Mouse (Mus musculus) retina, postnatal 1 day (tissue): Measurements from ENCODE around the gene Cnpy3.
A peak's percentile ranks its signal among the peaks of the same experiment; 100 is the strongest.

ENCODE experiments used
- DNase-seq: peaks from one replicate; pipeline ENCODE4 v3.0.0-alpha.2; 2012

Gene Cnpy3

DNA sequence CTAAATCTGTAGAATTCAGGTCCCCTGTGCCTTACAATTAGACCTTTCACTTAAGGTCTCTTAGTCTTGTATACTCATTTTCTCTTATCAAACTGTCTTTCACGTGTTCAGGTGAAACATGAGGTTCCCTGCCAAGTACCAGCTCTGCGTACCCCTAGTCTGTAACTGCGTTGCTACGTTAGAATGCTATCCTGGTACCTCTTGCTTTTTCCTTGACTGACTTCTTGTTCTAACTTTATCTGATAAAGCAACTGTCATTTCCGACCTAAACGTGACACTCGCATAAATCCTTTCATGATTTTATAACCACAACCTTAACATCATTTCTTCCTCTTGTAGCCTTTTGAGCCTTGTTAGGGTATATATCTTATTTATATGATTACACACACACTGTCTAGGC lies 39.6 kb downstream of the Cnpy3 start:
- DNase-seq: no peak

DNA sequence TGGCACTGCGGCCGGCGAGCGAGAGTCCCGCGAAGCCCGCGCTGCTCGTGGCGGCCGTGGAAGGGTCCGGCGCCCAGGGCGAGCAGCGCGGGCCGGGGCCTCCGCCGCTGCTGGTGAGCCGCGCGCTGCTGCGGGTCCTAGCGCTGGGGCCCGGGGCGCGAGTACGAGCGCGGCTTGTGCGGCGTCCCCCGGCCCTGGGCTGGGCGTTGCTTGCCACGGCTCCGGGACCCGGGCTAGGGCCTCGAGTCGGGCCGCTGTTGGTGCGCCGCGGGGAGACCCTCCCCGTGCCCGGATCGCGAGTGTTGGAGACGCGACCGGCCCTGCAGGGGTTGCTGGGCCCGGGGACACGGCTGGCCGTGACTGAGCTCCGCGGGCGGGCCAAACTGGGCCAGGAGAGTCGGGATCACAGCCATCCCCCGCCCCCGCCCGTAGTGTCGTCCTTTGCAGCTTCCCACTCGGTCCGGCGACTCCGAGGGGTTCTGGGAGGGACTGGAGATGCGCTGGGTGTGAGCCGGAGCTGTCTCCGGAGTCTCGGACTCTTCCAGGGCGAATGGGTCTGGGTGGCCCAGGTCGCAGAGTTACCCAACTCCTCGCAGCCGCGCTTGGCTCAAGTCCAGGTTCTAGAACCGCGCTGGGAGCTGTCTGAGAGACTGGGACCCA lies 40.3 kb downstream of the Cnpy3 start:
- DNase-seq: peak; percentile 24

DNA sequence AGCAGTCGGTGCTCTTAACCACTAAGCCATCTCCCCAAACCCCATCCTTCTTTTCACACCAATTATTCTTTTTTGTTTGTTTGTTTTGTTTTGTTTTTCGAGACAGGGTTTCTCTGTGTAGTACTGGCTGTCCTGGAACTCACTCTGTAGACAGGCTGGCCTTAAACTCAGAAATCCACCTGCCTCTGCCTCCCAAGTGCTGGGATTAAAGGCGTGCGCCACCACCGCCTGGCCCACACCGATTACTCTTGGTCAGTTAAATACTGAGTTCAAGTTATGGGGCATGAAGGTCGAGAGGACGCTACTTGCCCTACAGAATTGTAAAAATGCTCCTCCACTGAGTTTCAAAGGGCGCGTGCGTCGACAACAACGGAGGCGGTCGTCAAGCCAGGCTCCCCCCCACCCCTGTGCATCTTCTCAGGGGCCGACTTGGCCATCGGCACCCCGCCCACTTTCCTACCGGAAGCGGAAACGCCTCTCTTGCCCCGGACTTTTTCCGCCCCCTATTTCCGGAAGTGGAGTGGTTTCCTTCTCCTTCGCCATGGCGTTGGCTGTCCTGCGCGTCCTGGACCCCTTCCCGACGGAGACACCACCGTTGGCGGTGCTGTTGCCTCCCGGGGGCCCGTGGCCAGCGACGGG lies 40.9 kb downstream of the Cnpy3 start, which contains the start of gene Pex6:
TSS of gene Pex6 (plus strand) at position 505 of the 639 bp plus-strand sequence.
- DNase-seq: peak; percentile 97

DNA sequence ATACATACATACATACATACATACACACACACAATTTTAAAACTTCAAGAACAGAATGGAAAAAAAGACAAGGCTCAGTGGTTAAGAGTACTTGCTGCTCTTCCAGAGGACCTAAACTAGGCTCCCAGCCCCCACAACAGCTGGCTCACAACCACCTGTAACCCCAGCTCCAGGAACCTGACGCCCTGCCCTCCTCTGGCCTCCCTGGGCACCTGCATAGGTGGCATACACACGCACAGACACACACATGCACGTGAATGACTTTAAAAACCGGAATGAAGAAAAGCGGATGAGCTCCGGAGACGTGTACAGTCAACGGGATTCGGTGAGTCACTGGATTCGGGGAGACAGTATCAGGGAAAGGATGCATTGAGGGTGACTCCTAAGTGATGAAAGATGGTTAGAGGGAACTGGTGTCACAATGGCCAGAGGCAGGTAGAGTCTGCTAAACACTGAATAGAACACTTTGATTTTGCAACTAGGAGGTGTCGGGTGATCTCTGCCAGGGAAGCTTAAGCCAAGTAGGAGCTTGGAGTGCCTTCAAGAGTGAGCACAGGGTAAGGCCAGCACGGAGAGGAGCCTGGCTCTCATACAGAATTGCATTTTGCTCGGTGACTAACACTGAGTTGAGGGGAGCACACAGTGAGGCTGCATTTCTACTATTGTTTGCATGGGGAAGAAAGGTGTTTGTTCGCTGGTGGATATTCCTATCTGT lies 45.5 kb downstream of the Cnpy3 start:
- DNase-seq: no peak

DNA sequence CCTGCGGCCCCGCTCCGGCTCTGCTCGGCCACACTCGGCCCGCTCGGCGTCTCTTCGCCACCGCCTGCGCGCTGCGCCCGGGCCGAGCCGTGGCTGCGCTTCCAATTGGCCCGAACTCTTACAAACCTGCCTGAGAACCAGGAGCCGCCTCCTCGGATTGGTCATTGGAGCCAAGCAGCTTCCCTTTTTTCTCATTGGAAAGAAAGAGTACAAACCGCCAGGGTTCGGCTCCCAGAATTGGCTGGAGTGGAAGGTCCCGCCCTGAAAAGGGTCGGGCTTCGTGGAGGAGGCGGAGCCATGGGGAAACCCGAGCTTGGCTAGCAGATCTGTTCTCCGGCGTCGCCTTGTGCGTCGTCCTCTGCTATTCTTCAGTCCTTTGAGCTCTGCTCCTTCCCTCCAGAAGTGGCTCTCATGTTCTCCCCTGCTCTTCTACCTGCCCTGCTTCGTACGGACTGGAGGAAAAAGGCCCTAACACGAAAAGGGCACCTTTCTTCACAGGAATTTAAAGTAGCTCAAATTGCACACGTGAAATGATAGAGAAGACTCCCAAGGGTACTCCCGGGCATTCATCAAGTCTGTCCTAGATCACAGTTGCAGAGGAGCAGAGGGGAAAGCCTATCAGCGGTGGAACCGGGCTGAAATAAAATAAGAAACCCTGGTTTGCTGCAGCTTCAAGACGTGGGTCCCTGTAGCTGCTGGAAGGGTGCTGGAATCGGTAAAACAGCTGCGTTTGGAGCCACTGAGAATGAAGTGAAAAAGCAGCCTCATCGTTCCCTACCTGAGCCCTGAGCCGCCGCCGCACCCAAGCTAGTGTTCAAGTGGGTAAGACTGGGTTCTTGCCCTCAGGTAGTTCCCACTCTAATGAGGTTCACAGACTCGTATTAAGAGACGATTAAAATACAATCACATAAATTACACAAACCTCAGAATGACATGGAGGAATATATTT lies 46.9 kb downstream of the Cnpy3 start, which contains the start of gene Ppp2r5d:
TSS of gene Ppp2r5d (minus strand) at position 225 of the 949 bp plus-strand sequence.
- DNase-seq: peak; percentile 99

DNA sequence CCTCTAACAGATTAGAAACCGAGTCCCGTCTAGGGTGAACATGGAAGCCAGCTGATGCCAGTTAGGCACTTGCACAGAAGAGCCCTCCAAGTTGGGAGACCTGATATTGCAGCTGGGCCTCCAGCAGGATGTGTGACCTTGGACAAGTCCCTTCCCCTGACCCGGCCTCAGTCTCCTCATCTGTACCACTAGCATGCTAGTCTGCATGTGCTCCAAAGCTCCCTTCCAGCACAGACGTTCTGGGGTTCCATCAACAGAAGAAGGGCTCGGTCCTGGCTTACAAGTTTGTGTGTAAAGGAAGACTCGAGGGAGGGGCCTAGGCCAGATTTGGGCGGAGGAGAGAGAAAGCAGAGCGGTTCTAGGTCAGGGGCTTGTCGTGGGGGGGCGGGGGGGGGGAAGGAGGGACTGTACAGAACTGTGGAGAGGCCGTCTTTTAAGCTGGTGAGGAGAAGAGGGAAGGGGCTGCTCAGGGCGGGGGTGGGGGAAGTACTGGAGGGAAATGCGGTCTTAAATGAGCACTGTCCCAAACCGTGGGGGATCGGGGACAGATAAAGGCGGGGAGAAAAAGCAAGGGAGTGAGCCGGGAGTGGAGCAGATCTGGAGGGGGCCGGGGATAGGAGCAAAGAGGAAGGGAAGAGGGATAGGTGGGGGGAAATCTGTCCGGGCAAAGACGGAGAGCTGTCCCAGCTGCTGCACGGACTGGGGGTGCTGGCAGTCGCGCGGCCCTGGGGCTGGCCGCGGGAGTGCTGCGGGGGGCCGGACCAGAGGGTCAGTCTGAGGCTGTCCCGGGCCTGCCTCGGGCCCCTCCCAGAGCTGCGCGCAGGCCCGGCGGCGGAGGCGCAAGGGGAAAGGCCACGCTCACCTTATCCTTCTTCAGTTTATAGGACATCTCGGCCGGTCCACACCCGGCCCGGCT lies 47.8 kb downstream of the Cnpy3 start:
- DNase-seq: peak; percentile 27

DNA sequence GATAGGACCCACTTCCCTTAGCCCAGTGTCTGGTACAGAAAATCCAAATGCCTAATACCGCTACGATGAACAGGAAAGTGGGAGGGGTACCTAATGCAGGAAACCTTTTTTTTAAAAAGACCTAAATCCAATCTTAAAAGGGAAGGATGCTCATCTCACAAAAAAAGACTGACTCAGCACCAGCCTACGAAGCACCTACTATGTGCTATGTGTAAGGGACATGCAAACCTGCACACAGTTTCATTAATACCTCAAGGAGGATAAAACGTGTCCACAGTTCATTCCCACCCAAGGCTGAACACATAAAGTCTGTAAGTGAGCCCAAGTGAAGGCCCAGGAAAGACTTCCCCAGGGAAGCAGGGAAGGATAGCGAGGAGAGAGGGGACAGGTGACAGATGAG lies 49.5 kb downstream of the Cnpy3 start:
- no peak for DNase-seq

DNA sequence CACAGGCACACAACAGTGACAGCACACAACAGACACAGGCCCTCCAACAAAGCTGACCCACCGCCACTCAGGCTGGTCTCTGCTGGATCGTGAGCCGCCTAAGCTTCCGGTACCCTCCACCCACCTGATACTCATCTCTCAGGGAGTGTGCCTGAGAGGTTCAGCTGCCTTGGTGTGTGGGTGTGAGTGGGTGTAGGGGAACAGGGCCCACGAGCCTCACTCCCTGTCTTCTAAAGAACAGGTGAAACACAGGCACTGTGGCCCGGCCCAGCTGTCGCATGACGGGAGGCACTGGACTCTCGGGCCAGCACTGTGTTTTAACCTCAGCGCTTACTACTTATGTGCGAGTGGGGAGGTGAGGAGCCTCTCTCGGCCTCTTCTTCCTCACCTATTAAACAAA lies 49.9 kb downstream of the Cnpy3 start:
- DNase-seq: no peak

DNA sequence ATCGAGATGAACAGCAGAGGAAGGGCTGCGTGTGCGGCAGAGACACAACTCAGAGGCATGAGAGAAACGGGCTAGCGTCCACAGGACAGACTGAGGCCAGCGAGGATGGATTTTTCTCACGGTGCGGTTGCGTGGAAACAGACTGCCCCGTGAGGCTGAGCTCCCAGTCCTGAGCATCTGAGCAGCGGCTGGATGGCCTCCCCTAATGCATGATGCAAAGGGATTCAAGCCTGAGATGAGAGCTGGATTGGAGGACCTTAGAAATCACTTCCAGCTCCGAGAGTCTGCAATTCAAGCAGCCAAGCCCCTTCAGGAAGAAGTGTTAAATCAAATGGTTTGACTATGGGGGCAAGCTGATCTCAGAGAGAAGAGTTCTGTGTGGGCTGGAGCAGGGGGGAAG lies 50.5 kb downstream of the Cnpy3 start:
- DNase-seq: no peak

DNA sequence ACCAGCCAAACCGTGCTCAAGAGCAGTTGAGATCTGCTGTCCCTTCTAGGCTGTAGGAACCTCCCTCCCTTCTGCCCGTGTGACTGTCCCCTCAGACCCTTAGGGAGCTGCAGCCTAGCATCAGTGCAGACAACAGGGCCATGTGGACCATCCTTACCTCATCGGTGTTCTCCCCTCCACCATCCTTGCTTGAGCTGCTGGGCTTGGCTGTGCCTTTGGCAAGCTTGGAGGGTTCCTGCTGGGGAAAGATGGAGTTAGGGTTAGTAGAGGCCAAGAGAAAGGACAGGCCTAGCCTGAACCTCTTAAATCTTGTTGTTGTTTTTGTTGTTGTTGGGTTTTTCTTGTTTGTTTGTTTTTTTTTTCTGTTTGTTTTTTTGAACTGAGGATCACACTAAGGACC lies 52.1 kb downstream of the Cnpy3 start:
- no peak for DNase-seq

DNA sequence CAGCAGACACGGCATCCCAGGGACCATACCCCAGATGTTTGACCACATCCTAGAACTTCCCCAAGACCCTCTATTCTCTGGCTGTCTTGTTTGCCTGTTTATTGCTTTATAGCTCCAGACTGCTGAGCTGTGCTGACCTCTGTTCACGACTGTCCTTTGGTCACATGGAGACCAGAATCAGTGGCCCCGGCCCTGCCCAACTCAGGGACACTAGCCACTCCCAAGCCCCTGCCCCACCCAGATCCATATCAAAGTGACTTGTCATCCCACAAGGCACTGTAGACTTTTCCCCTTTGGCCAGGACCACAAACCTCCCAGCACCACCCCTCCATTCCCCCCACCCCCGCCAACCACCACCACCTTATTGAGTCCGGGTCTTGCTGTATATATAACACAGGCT lies 52.8 kb downstream of the Cnpy3 start:
- DNase-seq: no peak

DNA sequence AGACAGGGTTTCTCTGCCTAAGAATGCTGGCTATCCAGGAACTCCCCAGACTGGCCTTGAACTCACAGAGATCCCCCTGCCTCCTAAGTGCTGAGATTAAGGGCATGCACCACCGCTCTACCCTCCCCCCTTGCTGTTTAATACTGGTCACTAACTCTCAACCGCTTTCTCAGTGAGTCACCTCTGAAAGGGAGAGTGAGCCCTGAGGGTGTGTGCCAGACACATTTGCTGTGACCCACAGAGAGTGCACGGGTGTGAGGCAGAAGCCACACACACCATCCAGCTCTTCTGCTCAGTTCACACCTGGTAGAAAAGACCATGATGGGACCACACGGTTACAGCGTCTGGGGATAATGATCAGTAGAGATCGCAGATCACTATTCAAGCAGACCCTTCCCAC lies 53.5 kb downstream of the Cnpy3 start:
- DNase-seq: no peak

DNA sequence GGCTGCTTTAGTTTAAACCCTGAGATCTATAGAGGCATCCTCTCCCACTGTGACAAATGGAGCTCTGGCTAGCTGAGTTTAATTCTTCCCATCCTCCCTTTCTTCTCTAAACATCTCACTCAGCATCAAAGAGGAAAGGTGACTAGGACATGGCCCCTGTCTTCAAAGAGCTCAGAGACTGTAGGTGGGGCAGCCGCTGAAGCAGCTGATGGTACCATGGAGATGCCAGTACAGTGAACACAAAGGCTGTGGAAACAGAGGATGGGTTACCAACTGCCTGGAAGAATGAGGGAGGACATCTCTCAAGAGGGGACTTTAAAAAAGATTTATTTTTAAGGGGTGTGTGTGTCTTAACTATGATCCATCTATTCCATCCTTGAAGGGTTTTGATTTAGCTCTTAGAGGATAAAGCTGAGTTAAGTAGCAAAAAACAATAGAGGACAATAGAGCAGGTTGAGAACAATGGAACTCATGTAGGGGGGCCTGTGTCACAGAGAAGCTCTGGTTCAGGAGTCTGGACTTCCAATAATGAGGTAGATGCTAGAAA lies 57.4 kb downstream of the Cnpy3 start:
- no peak for DNase-seq

DNA sequence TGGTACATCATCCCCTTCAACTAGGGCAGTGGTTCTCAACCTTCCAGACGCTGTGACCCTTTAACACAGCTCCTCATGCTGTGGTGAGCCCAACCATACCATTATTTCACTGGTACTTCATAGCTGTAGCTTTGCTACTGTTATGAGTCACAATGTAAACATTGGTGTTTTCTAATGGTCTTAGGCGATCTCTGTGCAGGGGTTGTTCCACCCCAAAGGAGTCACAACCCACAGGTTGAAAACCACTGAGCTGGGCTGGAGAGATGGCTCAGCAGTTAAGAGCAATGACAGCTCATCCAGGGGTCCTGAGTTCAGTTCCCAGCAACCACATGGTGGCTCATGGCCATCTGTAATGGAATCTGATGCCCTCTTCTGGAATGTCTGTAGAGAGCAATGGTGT lies 60.6 kb downstream of the Cnpy3 start:
- no peak for DNase-seq

DNA sequence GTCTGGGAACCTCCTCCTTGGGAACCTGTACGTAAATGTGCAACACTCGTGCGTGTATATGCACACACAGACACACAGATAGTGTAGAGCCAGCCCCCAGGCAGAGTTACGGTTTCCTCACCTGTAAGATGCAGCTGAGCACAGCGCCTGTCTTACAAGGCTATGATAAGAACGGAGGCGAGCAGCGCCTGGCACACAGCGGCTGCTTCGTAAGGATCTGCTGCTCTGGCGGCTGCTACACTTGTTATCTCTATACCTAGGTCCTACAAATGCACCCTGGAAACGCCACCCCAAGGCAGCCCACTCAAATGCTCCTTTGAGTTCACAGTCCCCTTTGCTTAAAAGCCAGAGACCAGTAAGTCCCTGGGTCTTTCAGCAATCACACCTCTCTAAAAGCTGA lies 61.3 kb downstream of the Cnpy3 start:
- no peak for DNase-seq

DNA sequence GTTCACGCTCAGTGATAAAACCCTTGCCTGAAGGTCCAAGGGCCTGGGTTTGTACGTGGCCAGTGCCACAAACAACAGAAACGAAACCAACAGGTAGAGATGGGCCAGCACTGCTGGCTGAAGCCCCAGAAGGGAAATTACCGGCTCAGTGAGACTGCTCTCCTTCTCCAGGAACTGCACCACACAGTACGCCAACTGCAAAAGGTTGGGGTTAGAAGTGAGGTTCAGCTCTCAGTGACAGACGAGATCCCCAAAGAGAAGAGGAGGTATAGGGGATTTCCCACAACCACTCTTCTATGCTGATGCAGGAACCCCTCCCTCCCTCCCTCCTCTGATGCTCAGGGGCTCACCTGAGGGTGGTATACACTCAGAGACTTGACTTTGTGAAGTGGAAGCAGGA lies 66.1 kb downstream of the Cnpy3 start:
- DNase-seq: no peak
